Mouse (Mus musculus) testis, adult 2 months (tissue): Measurements from ENCODE around the gene Etl4.

Experiments
- CTCF ChIP-seq: fragments of 200-500 bp; IDR thresholded peaks from 2 replicates; pipeline ENCODE4 v1.5.1; 2012; ENCODE audit warnings: low read depth, mild to moderate bottlenecking, inconsistent platforms, low read length, moderate library complexity; ENCODE audit not compliant: control insufficient read depth, insufficient read depth, insufficient replicate concordance
- POLR2A ChIP-seq: fragments of 200-500 bp; IDR thresholded peaks from 2 replicates; pipeline ENCODE4 v1.6.1; 2012; ENCODE audit warnings: low read depth, mild to moderate bottlenecking, inconsistent platforms, low read length, moderate library complexity; ENCODE audit not compliant: control insufficient read depth

GRCm38 (mm10) chr2:20587913-20588312, 678.3 kb downstream of the Etl4 start:
- TF ChIP-seq CTCF (no peak), POLR2A (no peak)
